Mouse (Mus musculus): ENCODE data around the gene Lrrc4. TPM values are rescaled to one million over a fixed set of nuclear protein-coding genes. Genes with fewer than 3 reads are reported as not detected.

Lrrc4 gene
- polyA plus RNA-seq, 1 experiment from 2014 or later: 3.8 TPM

GRCm38 (mm10) chr6:28819509-28820358 is 11.8 kb downstream of the Lrrc4 start:
- Histone ChIP-seq H3K4me1 (peaks cover 8% of the 10 kb centered on the region), H3K4me2 (replicated peaks) (no peak overlapping the region), H3K9ac (replicated peaks) (no peak overlapping the region; the same call in 1 of the 2 replicates), H3K36me3 (peaks cover 22% of the 10 kb centered on the region; the same call in 1 of the 2 replicates), H3K4me3 (no peak overlapping the region), H3K27me3 (no peaks in the 10 kb centered on the region), H3K9me3 (no peaks in the 10 kb centered on the region), H3K27ac (replicated peaks) (0 out of 2 replicates have a peak overlapping the region, but pooled peaks have one; percentile 5)
- no peak for ATAC-seq (ENCODE audit: low FRiP score, low read depth)
- 73% methylated on average over 13 of the region's 13 CpGs for WGBS

- 77% methylated on average over 9 of the region's 9 CpGs for whole genome bisulfite sequencing
- Histone ChIP-seq H3K4me2 (replicated peaks) (no peak overlapping the region), H3K9me3 (no peaks in the 10 kb centered on the region), H3K27ac (replicated peaks) (no peak overlapping the region), H3K27me3 (no peaks in the 10 kb centered on the region), H3K9ac (replicated peaks) (no peak overlapping the region), H3K4me1 (peaks cover 22% of the 10 kb centered on the region), H3K36me3 (peaks cover 22% of the 10 kb centered on the region; the same call in 1 of the 2 replicates), H3K4me3 (no peak overlapping the region)
- no peak for ATAC-seq (ENCODE audit: low FRiP score, low read depth)
Measured at GRCm38 (mm10) chr6:28817039-28817438, 14.5 kb downstream of the Lrrc4 start.

- Histone ChIP-seq H3K4me3 (no peak overlapping the region), H3K27ac (replicated peaks) (no peak overlapping the region), H3K36me3 (peaks cover 18% of the 10 kb centered on the region; the same call in 1 of the 2 replicates), H3K9ac (replicated peaks) (no peak overlapping the region), H3K27me3 (no peaks in the 10 kb centered on the region), H3K9me3 (no peaks in the 10 kb centered on the region), H3K4me1 (peaks cover 21% of the 10 kb centered on the region), H3K4me2 (replicated peaks) (no peak overlapping the region)
- no peak for ATAC-seq (ENCODE audit: low FRiP score, low read depth)
- WGBS: 72% methylated on average over 2 of the region's 2 CpGs
Measured at GRCm38 (mm10) chr6:28814895-28815294, 16.7 kb downstream of the Lrrc4 start.

DNA sequence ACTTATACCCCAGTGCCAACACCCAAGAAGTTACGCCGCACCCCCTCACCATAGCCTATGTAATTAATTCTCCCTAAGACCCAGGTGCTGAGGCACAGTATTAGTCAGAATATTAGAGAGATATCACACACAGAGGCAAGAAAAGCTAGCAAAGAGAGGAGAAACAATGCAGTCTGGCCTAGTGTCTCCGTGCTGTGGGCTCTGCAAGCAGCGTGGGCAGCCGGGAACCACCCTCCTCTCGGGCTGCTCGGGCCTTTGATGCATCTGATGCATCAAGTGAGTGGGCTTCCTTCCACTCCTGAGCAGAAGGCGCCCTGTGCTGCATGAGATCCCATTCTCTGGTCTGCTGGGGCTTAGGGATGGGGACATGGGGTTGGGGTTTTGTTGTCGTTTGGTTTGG is 18.5 kb downstream of the Lrrc4 start:
- H3K36me3 ChIP-seq: 0 out of 2 replicates have a peak, but pooled peaks cover 11% of the 10 kb centered on the region
- ATAC-seq (ENCODE audit: low FRiP score, low read depth): no peak
- 87% methylated on average over 9 of the region's 9 CpGs for WGBS
- H3K27ac ChIP-seq (replicated peaks): no peak overlapping the region
- no peaks in the 10 kb centered on the region for H3K27me3 ChIP-seq
- peaks cover 14% of the 10 kb centered on the region; the same call in 1 of the 2 replicates for H3K4me1 ChIP-seq
- H3K4me2 ChIP-seq (replicated peaks): no peak overlapping the region
- H3K9me3 ChIP-seq: no peaks in the 10 kb centered on the region
- no peak overlapping the region for H3K4me3 ChIP-seq
- no peak overlapping the region for H3K9ac ChIP-seq (replicated peaks)

- no peaks in the 10 kb centered on the region for H3K9me3 ChIP-seq
- 0 out of 2 replicates have a peak, but pooled peaks cover 2% of the 10 kb centered on the region for H3K36me3 ChIP-seq
- no peaks in the 10 kb centered on the region for H3K4me1 ChIP-seq
- 90% methylated on average over 5 of the region's 5 CpGs for WGBS
- no peak overlapping the region for H3K4me2 ChIP-seq (replicated peaks)
- no peak overlapping the region for H3K4me3 ChIP-seq
- no peak overlapping the region for H3K27ac ChIP-seq (replicated peaks)
- ATAC-seq (ENCODE audit: low FRiP score, low read depth): no peak
- H3K27me3 ChIP-seq: no peaks in the 10 kb centered on the region
- H3K9ac ChIP-seq (replicated peaks): no peak overlapping the region
Measured at GRCm38 (mm10) chr6:28804751-28805150, 26.8 kb downstream of the Lrrc4 start.

GRCm38 (mm10) chr6:28803678-28804279 is 27.8 kb downstream of the Lrrc4 start:
- no peaks in the 10 kb centered on the region for H3K4me1 ChIP-seq
- H3K27me3 ChIP-seq: no peaks in the 10 kb centered on the region
- no peaks in the 10 kb centered on the region for H3K9me3 ChIP-seq
- H3K27ac ChIP-seq (replicated peaks): no peak overlapping the region
- H3K36me3 ChIP-seq: no peaks in the 10 kb centered on the region
- ATAC-seq (ENCODE audit: low FRiP score, low read depth): no peak
- H3K4me3 ChIP-seq: no peak overlapping the region
- 91% methylated on average over 6 of the region's 6 CpGs for WGBS
- no peak overlapping the region for H3K4me2 ChIP-seq (replicated peaks)
- H3K9ac ChIP-seq (replicated peaks): no peak overlapping the region

DNA sequence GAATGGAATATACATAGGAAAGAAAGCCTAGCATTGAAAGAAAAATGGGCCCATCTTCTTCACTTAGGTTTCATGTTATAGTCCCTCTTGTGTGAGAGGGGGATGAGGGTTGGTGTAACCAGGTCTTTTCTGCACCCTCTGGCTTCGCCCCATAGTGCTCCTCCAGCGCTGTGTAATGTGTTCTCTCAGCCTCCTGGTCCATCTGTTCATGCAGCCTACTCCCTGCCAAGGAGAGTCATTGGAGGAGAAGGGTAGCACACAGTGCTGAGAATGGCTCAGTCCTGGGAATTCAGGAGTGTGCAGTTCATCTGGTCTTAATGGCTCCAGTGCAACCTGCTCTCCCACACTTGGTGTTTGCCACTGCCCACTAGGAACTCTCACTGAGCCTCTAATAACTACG is 30.6 kb downstream of the Lrrc4 start:
- Histone ChIP-seq H3K27me3 (no peaks in the 10 kb centered on the region), H3K4me2 (replicated peaks) (no peak overlapping the region), H3K36me3 (peaks cover 10% of the 10 kb centered on the region; the same call in 1 of the 2 replicates), H3K4me3 (no peak overlapping the region), H3K9me3 (no peaks in the 10 kb centered on the region), H3K4me1 (0 out of 2 replicates have a peak, but pooled peaks cover under 1% of the 10 kb centered on the region), H3K27ac (replicated peaks) (no peak overlapping the region), H3K9ac (replicated peaks) (no peak overlapping the region)
- 99% methylated on average over 3 of the region's 3 CpGs for WGBS
- no peak for ATAC-seq (ENCODE audit: low FRiP score, low read depth)

GRCm38 (mm10) chr6:28799818-28800217 is 31.7 kb downstream of the Lrrc4 start:
- 95% methylated on average over 2 of the region's 2 CpGs for whole genome bisulfite sequencing
- Histone ChIP-seq H3K4me1 (peaks cover 11% of the 10 kb centered on the region), H3K27me3 (no peaks in the 10 kb centered on the region), H3K4me2 (replicated peaks) (no peak overlapping the region), H3K9ac (replicated peaks) (no peak overlapping the region), H3K9me3 (no peaks in the 10 kb centered on the region), H3K27ac (replicated peaks) (no peak overlapping the region), H3K36me3 (peaks cover 10% of the 10 kb centered on the region; the same call in 1 of the 2 replicates), H3K4me3 (no peak overlapping the region)
- ATAC-seq (ENCODE audit: low FRiP score, low read depth): no peak

DNA sequence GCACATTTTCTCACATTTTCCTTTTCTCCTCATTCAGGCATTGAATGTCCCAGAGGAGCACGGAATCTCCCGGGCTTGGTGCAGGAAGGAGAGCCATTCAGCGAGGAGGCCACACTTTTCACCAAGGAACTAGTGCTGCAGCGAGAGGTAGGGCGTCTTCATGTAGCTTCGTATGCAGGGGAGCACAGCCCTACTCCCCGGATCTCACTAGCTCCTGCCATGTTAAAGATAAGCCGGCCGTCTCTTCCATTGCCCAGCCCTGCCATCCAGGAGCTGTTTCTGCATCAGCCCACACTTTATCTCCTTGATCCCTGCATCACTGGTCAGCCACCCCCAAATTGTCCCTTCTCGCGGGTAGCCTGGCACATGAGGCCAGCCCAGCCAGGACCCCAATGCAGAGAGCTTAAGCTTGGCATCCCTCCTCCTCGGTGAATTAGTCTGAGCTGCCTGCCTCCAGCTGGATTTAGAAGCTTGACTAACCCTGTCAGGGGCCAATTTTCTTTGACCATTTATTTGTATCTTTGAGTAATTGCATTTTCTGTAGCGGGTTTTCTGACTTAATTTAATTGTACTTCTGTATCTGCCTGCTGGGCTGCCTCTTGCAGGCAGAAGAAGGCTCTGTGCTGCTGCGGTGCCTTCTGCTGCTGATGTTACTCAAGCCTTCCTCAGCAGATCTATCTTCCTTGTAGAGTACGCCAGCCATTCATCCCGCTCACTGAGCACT is 35.6 kb downstream of the Lrrc4 start:
- Histone ChIP-seq H3K27me3 (no peaks in the 10 kb centered on the region), H3K9ac (replicated peaks) (no peak overlapping the region; the same call in 1 of the 2 replicates), H3K36me3 (peaks cover 10% of the 10 kb centered on the region; the same call in 1 of the 2 replicates), H3K9me3 (no peaks in the 10 kb centered on the region), H3K4me3 (no peak overlapping the region), H3K4me1 (peaks cover 15% of the 10 kb centered on the region), H3K4me2 (replicated peaks) (no peak overlapping the region), H3K27ac (replicated peaks) (no peak overlapping the region)
- ATAC-seq (ENCODE audit: low FRiP score, low read depth): 0 out of 2 replicates have a peak, but pooled peaks have one; percentile 41
- WGBS: 80% methylated on average over 16 of the region's 16 CpGs

GRCm38 (mm10) chr6:28795380-28795779 is 36.2 kb downstream of the Lrrc4 start:
- no peak overlapping the region for H3K4me2 ChIP-seq (replicated peaks)
- H3K4me1 ChIP-seq: peaks cover 18% of the 10 kb centered on the region
- no peak overlapping the region; the same call in 1 of the 2 replicates for H3K9ac ChIP-seq (replicated peaks)
- 0 out of 2 replicates have a peak, but pooled peaks have one; percentile 44 for ATAC-seq (ENCODE audit: low FRiP score, low read depth)
- H3K27ac ChIP-seq (replicated peaks): 0 out of 2 replicates have a peak overlapping the region, but pooled peaks have one; percentile 56
- H3K4me3 ChIP-seq: no peak overlapping the region
- no peaks in the 10 kb centered on the region for H3K9me3 ChIP-seq
- no peaks in the 10 kb centered on the region for H3K27me3 ChIP-seq
- peaks cover 10% of the 10 kb centered on the region; the same call in 1 of the 2 replicates for H3K36me3 ChIP-seq
- 28% methylated on average over 9 of the region's 9 CpGs for WGBS

GRCm38 (mm10) chr6:28791809-28792208 is 39.7 kb downstream of the Lrrc4 start:
- no peak overlapping the region for H3K9ac ChIP-seq (replicated peaks)
- H3K4me1 ChIP-seq: peaks cover 30% of the 10 kb centered on the region
- H3K27me3 ChIP-seq: no peaks in the 10 kb centered on the region
- no peak overlapping the region for H3K4me2 ChIP-seq (replicated peaks)
- H3K4me3 ChIP-seq: no peak overlapping the region
- 95% methylated on average over 3 of the region's 3 CpGs for WGBS
- no peak overlapping the region for H3K27ac ChIP-seq (replicated peaks)
- ATAC-seq (ENCODE audit: low FRiP score, low read depth): no peak
- H3K36me3 ChIP-seq: peaks cover 8% of the 10 kb centered on the region; the same call in 1 of the 2 replicates
- no peaks in the 10 kb centered on the region for H3K9me3 ChIP-seq

Data from midbrain, embryonic 12.5 days (tissue).